Mouse (Mus musculus) liver, embryonic 16.5 days (tissue): ENCODE data around the gene Spata25. TPM values are rescaled to one million over a fixed set of nuclear protein-coding genes. Genes with fewer than 3 reads are reported as not detected.
"Not testable (repeated sequence)": the region's sequence is repeated elsewhere in the genome, so short reads cannot be mapped to it uniquely, and the experiment has no call there.

Experiments
- ATAC-seq: fragments of 200-750 bp; cut with Nextera tagmentation; 2 replicates; pipeline ENCODE4 v1.8.0; 2017; ENCODE audit warnings: low read depth, mild to moderate bottlenecking, moderate number of reproducible peaks, moderate library complexity
- H3K27ac ChIP-seq: fragments of 300-500 bp; sonication (generic); 2 replicates; pipeline ENCODE4 v1.5.1; 2014; ENCODE audit warnings: mild to moderate bottlenecking, low read length
- H3K27me3 ChIP-seq: fragments of 300-500 bp; sonication (generic); 2 replicates; pipeline ENCODE4 v1.6.1; 2014; ENCODE audit warnings: low read depth, low read length, mixed read lengths; ENCODE audit not compliant: control insufficient read depth, insufficient read depth
- H3K36me3 ChIP-seq: fragments of 300-500 bp; sonication (generic); 2 replicates; pipeline ENCODE4 v1.6.1; 2014; ENCODE audit warnings: mild to moderate bottlenecking; ENCODE audit not compliant: control insufficient read depth, insufficient read depth
- H3K4me1 ChIP-seq: fragments of 300-500 bp; sonication (generic); 2 replicates; pipeline ENCODE4 v1.6.1; 2014; ENCODE audit warnings: low read depth, low read length, mixed read lengths; ENCODE audit not compliant: control insufficient read depth
- H3K4me2 ChIP-seq: fragments of 300-500 bp; sonication (generic); 2 replicates; pipeline ENCODE4 v1.6.1; 2014; ENCODE audit warnings: low read depth, low read length, mixed read lengths
- H3K4me3 ChIP-seq: fragments of 300-500 bp; sonication (generic); 2 replicates; pipeline ENCODE4 v1.5.1; 2014; ENCODE audit warnings: low read depth, mild to moderate bottlenecking, low read length
- H3K9ac ChIP-seq: fragments of 300-500 bp; sonication (generic); 2 replicates; pipeline ENCODE4 v1.6.1; 2014; ENCODE audit warnings: low read depth, low read length
- H3K9me3 ChIP-seq: fragments of 300-500 bp; sonication (generic); replicated peaks from 2 replicates; pipeline ENCODE4 v1.6.1; 2016; ENCODE audit warnings: low read length; ENCODE audit not compliant: control insufficient read depth
- WGBS: fragments of 180-500 bp; shearing (Covaris S2); extraction: QIAGEN DNeasy Blood & Tissue Kit; methylation state at CpG from one replicate; pipeline ENCODE4 v1.1.7; 2014; ENCODE audit not compliant: insufficient replicate concordance; 5-methylcytosine and 5-hydroxymethylcytosine counted together
- polyA plus RNA-seq: library from polyadenylated mRNA; unstranded; fragments of >200 nt; fragmentation: Nextera tagmentation; extraction: Ambion mirVana; gene quantifications from 2 replicates; pipeline ENCODE4 v1.2.1, GENCODE M21; 2015

The Spata25 gene
- polyA plus RNA-seq = not detected in 2 replicates

GRCm38 (mm10) chr2:164828437-164828836 lies at the start of gene Spata25:
TSS of gene Spata25 (minus strand) at chr2:164828537.
- Histone ChIP-seq H3K9ac (no peak within 1 kb of the TSS), H3K4me2 (no peak within 1 kb of the TSS), H3K27ac (no peak within 1 kb of the TSS), H3K9me3 (no peaks in the 10 kb centered on the region), H3K4me3 (no peak within 1 kb of the TSS), H3K27me3 (no peaks in the 10 kb centered on the region), H3K36me3 (peaks cover 11% of the 10 kb centered on the region), H3K4me1 (peaks cover 21% of the 10 kb centered on the region)
- 70% methylated on average over 6 of the region's 6 CpGs for WGBS
- no peak for ATAC-seq

DNA sequence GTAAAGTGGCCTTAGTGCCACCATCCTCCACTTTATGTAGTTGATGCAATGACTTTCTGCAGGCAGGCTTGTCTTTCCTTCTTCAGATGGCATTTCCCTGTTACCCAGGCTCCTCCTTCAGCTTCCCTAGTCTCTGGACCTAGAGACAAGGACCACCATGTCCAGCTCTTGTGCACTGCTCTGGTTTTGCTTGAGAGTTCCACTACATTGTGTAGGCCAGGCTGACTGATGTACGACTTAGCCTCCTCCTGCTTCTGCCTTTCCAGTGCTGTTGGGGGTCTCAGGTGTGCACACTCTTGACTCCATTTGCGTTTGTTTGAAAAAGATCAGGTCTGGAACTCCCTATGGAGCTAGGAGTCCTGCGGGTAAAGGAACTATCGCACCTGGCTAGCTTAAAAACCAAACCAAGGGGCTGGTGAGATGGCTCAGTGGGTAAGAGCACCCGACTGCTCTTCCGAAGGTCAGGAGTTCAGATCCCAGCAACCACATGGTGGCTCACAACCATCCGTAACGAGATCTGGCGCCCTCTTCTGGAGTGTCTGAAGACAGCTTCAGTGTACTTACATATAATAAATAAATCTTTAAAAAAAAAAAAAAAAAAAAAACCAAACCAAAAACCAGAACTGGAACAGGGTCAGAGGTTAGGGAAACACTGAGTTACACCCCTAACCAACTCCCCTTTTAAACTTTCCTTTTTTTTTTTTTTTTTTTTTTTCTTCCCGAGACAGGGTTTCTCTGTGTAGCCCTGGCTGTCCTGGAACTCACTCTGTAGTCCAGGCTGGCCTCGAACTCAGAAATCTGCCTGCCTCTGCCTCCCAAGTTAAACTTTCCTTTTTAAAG lies 49.3 kb upstream of the Spata25 start:
- not testable (repeated sequence) for H3K27me3 ChIP-seq, H3K36me3 ChIP-seq, ATAC-seq, H3K9me3 ChIP-seq, H3K9ac ChIP-seq
- Histone ChIP-seq H3K27ac (peak overlapping the region; percentile 96), H3K4me1 (peaks cover 19% of the 10 kb centered on the region), H3K4me3 (peak overlapping the region; percentile 84), H3K4me2 (peak overlapping the region; percentile 89)
- WGBS = 70% methylated on average over 11 of the region's 11 CpGs

DNA sequence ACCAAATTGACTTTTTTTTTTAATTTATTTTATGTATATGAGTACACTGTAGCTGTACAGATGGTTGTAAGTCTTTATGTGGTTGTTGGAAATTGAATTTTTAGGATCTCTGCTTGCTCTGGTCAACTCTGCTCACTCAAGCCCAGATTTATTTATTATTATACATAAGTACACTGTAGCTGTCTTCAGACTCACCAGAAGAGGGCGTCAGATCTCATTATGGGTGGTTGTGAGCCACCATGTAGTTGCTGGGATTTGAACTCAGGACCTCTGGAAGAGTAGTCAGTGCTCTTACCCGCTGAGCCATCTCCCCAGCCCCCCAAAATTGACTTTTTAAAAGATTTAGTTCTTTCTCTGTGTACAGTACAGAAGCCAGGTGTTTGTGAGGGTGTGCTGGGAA lies 47.3 kb upstream of the Spata25 start:
- not testable (repeated sequence) for H3K9me3 ChIP-seq, H3K36me3 ChIP-seq, ATAC-seq, H3K4me3 ChIP-seq, H3K4me2 ChIP-seq, H3K27me3 ChIP-seq, H3K27ac ChIP-seq, H3K9ac ChIP-seq
- peaks cover 13% of the 10 kb centered on the region for H3K4me1 ChIP-seq
- WGBS = 39% methylated on average over 2 of the region's 2 CpGs

- H3K9ac ChIP-seq = no peak overlapping the region
- H3K27me3 ChIP-seq = no peaks in the 10 kb centered on the region
- H3K36me3 ChIP-seq = 0 out of 2 replicates have a peak, but pooled peaks cover 2% of the 10 kb centered on the region
- WGBS = 34% methylated on average over 1 of the region's 1 CpGs
- no peak overlapping the region for H3K27ac ChIP-seq
- H3K4me2 ChIP-seq = no peak overlapping the region
- H3K9me3 ChIP-seq = no peaks in the 10 kb centered on the region
- H3K4me3 ChIP-seq = no peak overlapping the region
- peaks cover 10% of the 10 kb centered on the region for H3K4me1 ChIP-seq
- ATAC-seq = no peak
Measured at GRCm38 (mm10) chr2:164874239-164874769, 46.0 kb upstream of the Spata25 start.

GRCm38 (mm10) chr2:164873621-164874020 lies 45.3 kb upstream of the Spata25 start:
- WGBS = 20% methylated on average over 3 of the region's 3 CpGs
- no peaks in the 10 kb centered on the region for H3K27me3 ChIP-seq
- 0 out of 2 replicates have a peak, but pooled peaks cover 2% of the 10 kb centered on the region for H3K36me3 ChIP-seq
- no peak for ATAC-seq
- no peaks in the 10 kb centered on the region for H3K9me3 ChIP-seq
- H3K4me3 ChIP-seq = no peak overlapping the region
- H3K9ac ChIP-seq = no peak overlapping the region
- no peak overlapping the region for H3K27ac ChIP-seq
- H3K4me2 ChIP-seq = no peak overlapping the region
- H3K4me1 ChIP-seq = peaks cover 7% of the 10 kb centered on the region

DNA sequence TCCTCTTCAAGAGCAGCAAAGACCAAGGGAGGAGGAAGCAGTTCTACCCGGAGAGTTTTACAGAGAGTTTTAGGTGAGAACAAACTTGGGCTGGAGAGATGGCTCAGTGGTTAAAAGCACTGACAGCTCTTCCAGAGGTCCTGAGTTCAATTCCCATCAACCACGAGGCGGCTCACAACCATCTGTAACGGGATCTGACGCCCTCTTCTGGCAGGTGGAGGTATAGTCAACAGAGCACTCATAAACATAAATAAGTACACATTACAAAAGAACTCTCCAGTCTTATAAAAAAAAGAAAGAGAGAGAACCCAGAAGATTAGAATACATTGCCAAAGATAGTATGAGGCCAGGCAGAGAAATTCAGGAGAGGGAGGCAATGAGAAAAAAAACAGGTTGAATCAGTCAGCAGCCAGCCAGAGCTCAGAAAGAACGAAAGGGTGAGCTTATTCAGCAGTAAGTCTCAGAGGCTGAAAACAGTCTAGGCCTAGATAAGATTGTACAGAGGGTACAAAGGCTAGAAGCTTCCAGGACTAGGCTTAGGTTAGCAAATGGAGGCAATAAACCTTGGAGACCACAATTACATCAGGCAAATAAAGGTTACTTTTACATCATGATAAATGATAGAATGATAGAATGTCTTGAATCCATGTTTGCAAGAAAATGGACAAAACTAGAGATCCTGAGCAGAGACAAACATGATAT lies 43.4 kb upstream of the Spata25 start:
- Histone ChIP-seq H3K9ac (no peak overlapping the region), H3K36me3 (no peaks in the 10 kb centered on the region), H3K4me3 (no peak overlapping the region), H3K9me3 (no peaks in the 10 kb centered on the region), H3K4me1 (no peaks in the 10 kb centered on the region), H3K4me2 (no peak overlapping the region), H3K27ac (no peak overlapping the region), H3K27me3 (no peaks in the 10 kb centered on the region)
- WGBS = 45% methylated on average over 6 of the region's 6 CpGs
- ATAC-seq = no peak

DNA sequence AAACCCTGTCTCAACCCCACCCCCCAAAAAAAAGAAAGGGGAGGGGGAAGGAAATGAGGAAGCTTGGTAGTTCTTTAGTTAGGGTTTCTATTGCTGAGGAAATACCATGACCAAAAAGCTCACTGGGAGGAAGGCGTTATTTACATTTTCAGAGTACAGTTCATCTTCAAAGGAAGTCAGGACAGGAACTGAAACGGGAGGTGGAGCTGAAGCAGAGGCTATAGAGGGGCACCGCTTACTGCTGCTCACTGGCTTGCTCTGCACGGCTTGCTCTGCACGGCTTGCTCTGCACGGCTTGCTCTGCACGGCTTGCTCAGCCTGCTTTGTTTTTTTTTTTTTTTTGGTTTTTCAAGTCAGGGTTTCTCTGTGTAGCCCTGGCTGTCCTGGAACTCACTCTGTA lies 40.2 kb upstream of the Spata25 start:
- Histone ChIP-seq H3K4me1 (no peaks in the 10 kb centered on the region), H3K9me3 (no peaks in the 10 kb centered on the region), H3K27ac (no peak overlapping the region), H3K4me3 (no peak overlapping the region), H3K36me3 (no peaks in the 10 kb centered on the region), H3K27me3 (no peaks in the 10 kb centered on the region), H3K9ac (no peak overlapping the region), H3K4me2 (no peak overlapping the region)
- 27% methylated on average over 7 of the region's 7 CpGs for WGBS
- peak; percentile 33; the same call in 1 of the 2 replicates for ATAC-seq

- no peak overlapping the region for H3K4me2 ChIP-seq
- H3K4me1 ChIP-seq = no peaks in the 10 kb centered on the region
- no peaks in the 10 kb centered on the region for H3K9me3 ChIP-seq
- no peak overlapping the region for H3K4me3 ChIP-seq
- WGBS = 83% methylated on average over 7 of the region's 7 CpGs
- no peak for ATAC-seq
- no peaks in the 10 kb centered on the region for H3K27me3 ChIP-seq
- H3K9ac ChIP-seq = no peak overlapping the region
- no peaks in the 10 kb centered on the region for H3K36me3 ChIP-seq
- no peak overlapping the region for H3K27ac ChIP-seq
Measured at GRCm38 (mm10) chr2:164867566-164867965, 39.2 kb upstream of the Spata25 start.
